Comparison of ENCODE assay signal across 17 mouse cellular contexts in the genomic region with DNA sequence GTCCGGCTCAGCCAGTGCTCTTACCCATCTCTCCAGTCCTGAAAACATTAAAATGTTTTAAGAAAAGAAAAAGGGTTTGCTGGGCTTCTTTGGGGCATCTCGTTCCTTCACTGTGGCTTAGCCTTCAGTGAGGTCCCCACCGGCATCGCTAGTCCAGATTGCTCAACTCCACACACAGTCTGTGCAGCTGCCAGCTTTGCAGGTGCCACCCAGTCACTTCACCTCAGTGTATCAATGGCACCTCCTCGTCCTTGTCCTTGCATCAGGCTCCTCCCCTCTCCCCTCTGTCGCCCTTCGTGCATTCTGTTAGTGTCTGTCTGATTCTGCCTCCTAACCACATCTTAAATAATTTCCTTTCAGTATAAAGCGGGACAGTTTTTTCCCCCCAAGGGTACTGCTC. TPM values are rescaled to one million over a fixed set of nuclear protein-coding genes. Genes with fewer than 3 reads are reported as not detected.
DNase-seq lines count a peak whose midpoint lies in the region; ATAC-seq and TF ChIP-seq lines count a peak whose summit lies in the region.
"Had no signal": no experiment of that assay in that cellular context is flagged by ENCODE, and none has a peak within 500 bp of the region (broad histone marks: within the 10 kb centered on the region; RNA-seq: fewer than 3 reads in every experiment).

No protein-coding gene starts in this region.

- peak; percentile 38 for ATAC-seq in cerebellum, adult (ENCODE audit: insufficient number of reproducible peaks, low FRiP score, low TSS enrichment)
- peak; percentile 42 for ATAC-seq in megakaryocyte-erythroid progenitor cell, adult 5-6 weeks (replicated peaks; ENCODE audit: low FRiP score, low TSS enrichment, poor library complexity, severe bottlenecking)
- ATAC-seq: CD4-positive, CD25-positive, alpha-beta regulatory T cell, adult 4 months; liver, postnatal 0 days; Patski had no signal

- H3K27ac ChIP-seq in left cerebral cortex, adult 2 months: peak overlapping the region; percentile 10
- H3K27ac ChIP-seq: hindbrain, embryonic 12.5 days; kidney, postnatal 0 days; limb, embryonic 10.5 days had no signal

- no peak overlapping the region for H3K4me3 ChIP-seq in left cerebral cortex, adult 2 months
- H3K4me3 ChIP-seq: hindbrain, embryonic 12.5 days; limb, embryonic 10.5 days; megakaryocyte, embryonic 14.5 days had no signal

- DNase-seq in cerebellum, adult 8-10 months: no peak
- DNase-seq in left cerebral cortex, adult 2 months (ENCODE audit: extremely low spot score in 1 of 2, low spot score in 2 of 2): no peak
- DNase-seq in left cerebral cortex, postnatal 25 days (ENCODE audit: low spot score in 2 of 2): no peak
- peak; percentile 64 for DNase-seq in cerebellum, adult 9-11 months
- DNase-seq in ovary, postnatal 10 days (ENCODE audit: low spot score): no peak
- DNase-seq in layer of hippocampus, postnatal 36 days: no peak
- DNase-seq: kidney, adult 18-20 months; liver, postnatal 0 days had no signal

- no peak for TF ChIP-seq CTCF in left cerebral cortex, adult 2 months (IDR thresholded peaks at IDR 0.05)

- intact Hi-C loops in left cerebral cortex, adult 2 months (cut with DNase I): no loop called here
- intact Hi-C loops in left cerebral cortex, postnatal 25 days (cut with DNase I): no loop called here

RNA-seq across cellular contexts. Expression of a gene that starts 45.2 kb away (rescaled TPM):
- total RNA-seq in left cerebral cortex, adult 2 months (2021): 100 to 1,000 TPM; 167 to 171 TPM
- 100 to 1,000 TPM; 153 to 155 TPM for total RNA-seq in left cerebral cortex, postnatal 25 days (2021)
- total RNA-seq in megakaryocyte-erythroid progenitor cell, adult 5-6 weeks (2014; fragmentation: Nextera tagmentation): 0.24 and 1.1 TPM in 2 replicates
- total RNA-seq in megakaryocyte-erythroid progenitor cell, adult 5-6 weeks (2017): 0.65 and 1.5 TPM in 2 replicates
- total RNA-seq in layer of hippocampus, postnatal 36 days (2021): 100 to 1,000 TPM; 131 to 133 TPM
- total RNA-seq: granulocyte monocyte progenitor cell, adult 5-6 weeks had no signal

Comparison
In these comparisons a context has a peak if more than half of its experiments do, and no peak if none do; other contexts are left out.
1. RNA of a gene that starts 45.2 kb away (total RNA-seq): 167 to 171 TPM in left cerebral cortex, adult 2 months, 153 to 155 TPM in left cerebral cortex, postnatal 25 days and 131 to 133 TPM in layer of hippocampus, postnatal 36 days; 0.24 to 1.5 TPM in megakaryocyte-erythroid progenitor cell, adult 5-6 weeks; every median in the first group is over 10 times any median in the second.